Mouse (Mus musculus) duodenum, adult 2 months (tissue): ENCODE measurements around the gene Ms4a13. TPM values are rescaled to one million over a fixed set of nuclear protein-coding genes. Genes with fewer than 3 reads are reported as not detected.

Experiments
- polyA plus RNA-seq: library from polyadenylated mRNA; depleted of rRNA; stranded (reverse); fragments of >200 nt; gene quantifications from 2 replicates; pipeline ENCODE4 v1.2.3, GENCODE M21; 2012; ENCODE audit warnings: low replicate concordance; rRNA removed

Gene Ms4a13
- polyA plus RNA-seq = not detected in 2 replicates

DNA sequence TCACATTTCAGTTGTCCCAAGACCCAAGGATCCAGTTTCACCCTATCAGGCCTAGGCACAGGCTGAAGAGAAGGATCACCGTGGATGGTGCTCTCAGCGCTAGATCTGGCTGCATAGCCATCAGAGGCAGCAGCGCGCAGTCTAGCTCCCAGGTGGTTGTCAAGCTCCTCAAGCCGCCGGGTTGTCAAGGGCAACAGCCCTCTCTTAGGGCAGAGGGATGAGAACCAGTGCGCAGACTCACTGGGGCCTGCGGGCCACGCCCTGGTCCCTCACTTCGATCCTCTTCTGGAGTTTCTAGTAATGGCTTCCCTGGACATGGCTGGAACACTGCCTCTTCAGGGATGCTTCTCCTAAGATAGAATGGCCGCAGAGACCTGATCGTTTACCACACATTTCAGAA is at the start of gene Ms4a13:
Gene Ms4a13, minus strand, starts transcription at position 192 of the 400 bp plus-strand sequence.

GRCm38 (mm10) chr19:11232348-11232747 is 35.8 kb upstream of the Ms4a13 start, which contains the start of gene Ms4a12:
Gene Ms4a12 (minus strand): TSS chr19:11232448.

DNA sequence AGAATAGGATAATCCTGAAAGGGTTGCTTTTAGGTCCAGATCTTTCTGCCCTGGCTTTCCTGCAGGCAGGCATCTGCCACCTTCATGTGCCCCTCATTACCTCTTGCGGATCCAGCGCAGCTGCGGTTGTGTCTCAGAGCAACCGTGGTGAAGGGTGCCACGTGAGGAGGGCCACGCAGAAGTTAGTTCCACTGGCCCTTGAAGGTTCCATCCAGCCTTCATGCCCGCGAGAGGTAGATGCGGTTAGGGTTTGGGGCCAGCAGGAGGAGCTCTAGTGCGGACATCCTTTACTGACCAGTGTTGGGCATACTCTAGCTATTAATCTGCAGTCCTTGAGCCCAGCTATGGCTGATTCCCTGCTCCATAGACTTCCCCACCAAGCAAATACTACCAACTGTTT is 31.4 kb downstream of the Ms4a13 start, which contains the start of gene 1700025F22Rik:
Gene 1700025F22Rik, minus strand, starts transcription at position 149 of the 400 bp plus-strand sequence.

DNA sequence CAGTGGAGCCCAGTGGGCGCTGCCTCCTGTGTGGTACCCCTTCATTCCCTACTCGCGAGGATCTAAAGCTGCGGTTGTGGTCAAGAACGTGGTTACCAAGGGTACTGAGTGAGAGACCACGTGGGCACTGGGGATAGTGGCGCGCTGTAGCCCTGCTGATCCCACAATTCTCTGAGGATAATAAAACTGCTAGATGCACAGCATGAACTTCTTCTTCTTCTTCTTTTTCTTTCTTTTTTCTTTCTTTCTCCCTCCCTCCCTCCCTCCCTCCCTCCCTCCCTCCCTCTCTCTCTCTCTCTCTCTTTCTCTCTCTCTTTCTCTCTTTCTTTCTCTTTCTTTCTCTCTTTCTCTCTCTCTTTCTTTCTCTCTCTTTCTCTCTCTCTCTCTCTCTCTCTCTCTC is 65.8 kb downstream of the Ms4a13 start, which contains the start of gene 1700017D01Rik:
Gene 1700017D01Rik, minus strand, starts transcription at position 101 of the 400 bp plus-strand sequence.

Other genes starting within 250 kb of the Ms4a13 start
- 4.4 and 5.5 TPM in 2 replicates for gene Ccdc86, start 247.5 kb downstream of the Ms4a13 start, polyA plus RNA-seq
- 179 and 611 TPM in 2 replicates for gene Ms4a10, start 222.1 kb downstream of the Ms4a13 start, polyA plus RNA-seq
- 0.36 and 0.88 TPM in 2 replicates for gene Ms4a15, start 203.5 kb downstream of the Ms4a13 start, polyA plus RNA-seq
- gene Ms4a18, start 178.7 kb downstream of the Ms4a13 start, polyA plus RNA-seq = 46.6 and 64.7 TPM in 2 replicates
- gene Ms4a8a, start 115.6 kb downstream of the Ms4a13 start, polyA plus RNA-seq = 154 and 309 TPM in 2 replicates
- gene 1700017D01Rik, start 65.9 kb downstream of the Ms4a13 start, polyA plus RNA-seq = not detected in 2 replicates
- not detected in 2 replicates for gene 1700025F22Rik, start 31.4 kb downstream of the Ms4a13 start, polyA plus RNA-seq
- 6.5 and 10.0 TPM in 2 replicates for gene Ms4a12, start 35.7 kb upstream of the Ms4a13 start, polyA plus RNA-seq
- gene Ms4a1, start 69.5 kb upstream of the Ms4a13 start, polyA plus RNA-seq = 0.12 TPM in 1 of 2 replicates, not detected in the other
- gene Ms4a5, start 87.1 kb upstream of the Ms4a13 start, polyA plus RNA-seq = not detected in 2 replicates
- gene Ms4a14, start 117.7 kb upstream of the Ms4a13 start, polyA plus RNA-seq = 0.14 TPM in 1 of 2 replicates, not detected in the other
- gene Ms4a7, start 139.4 kb upstream of the Ms4a13 start, polyA plus RNA-seq = 0.34 and 0.76 TPM in 2 replicates
- gene Ms4a4a, start 178.8 kb upstream of the Ms4a13 start, polyA plus RNA-seq = 0.51 TPM in 1 of 2 replicates, not detected in the other
- gene Ms4a4c, start 208.0 kb upstream of the Ms4a13 start, polyA plus RNA-seq = 0.05 TPM in 1 of 2 replicates, not detected in the other
- 0.87 and 1.2 TPM in 2 replicates for gene Ms4a4b, start 246.8 kb upstream of the Ms4a13 start, polyA plus RNA-seq